Mouse (Mus musculus) megakaryocyte-erythroid progenitor cell, adult 5-6 weeks (primary cell): Measurements from ENCODE around the gene Nub1. TPM values are rescaled to one million over a fixed set of nuclear protein-coding genes. Genes with fewer than 3 reads are reported as not detected.

Experiments
- ATAC-seq: replicated peaks from 2 replicates; pipeline ENCODE4 v1.8.0; 2016; ENCODE audit warnings: mild to moderate bottlenecking, inconsistent platforms; ENCODE audit not compliant: severe bottlenecking, poor library complexity, low FRiP score, low TSS enrichment
- total RNA-seq, 2 experiments: library from RNA; stranded (forward) in 1 of 2; stranded (reverse) in 1 of 2; fragments of 200-1000, 215-1000 nt in 1 of 2; fragments of >200 nt in 1 of 2; fragmentation: Nextera tagmentation in 1 of 2; gene quantifications; 2 replicates each; pipeline ENCODE4 v1.2.3; 2014 to 2017

Gene Nub1
- total RNA-seq, 2 experiments from 2014 or later, result 22.4 to 24.3 TPM

GRCm38 (mm10) chr5:24733771-24734426, 48.6 kb downstream of the Nub1 start:
- peak; percentile 77 for ATAC-seq

GRCm38 (mm10) chr5:24737595-24737994, 52.3 kb downstream of the Nub1 start:
- no peak for ATAC-seq

GRCm38 (mm10) chr5:24738517-24738916, 53.2 kb downstream of the Nub1 start:
- no peak for ATAC-seq

- no peak for ATAC-seq
Observed at GRCm38 (mm10) chr5:24739141-24739753, 53.9 kb downstream of the Nub1 start.

GRCm38 (mm10) chr5:24741172-24741885, 56.0 kb downstream of the Nub1 start:
- no peak for ATAC-seq

- no peak for ATAC-seq
Observed at GRCm38 (mm10) chr5:24743956-24744355, 58.6 kb downstream of the Nub1 start.

GRCm38 (mm10) chr5:24747533-24747932, 62.2 kb downstream of the Nub1 start:
- no peak for ATAC-seq

- no peak for ATAC-seq
Observed at GRCm38 (mm10) chr5:24749731-24750130, 64.4 kb downstream of the Nub1 start.

GRCm38 (mm10) chr5:24750321-24751304, 65.3 kb downstream of the Nub1 start:
- peak; percentile 70 for ATAC-seq

- ATAC-seq, result peak; percentile 50
Observed at GRCm38 (mm10) chr5:24751305-24752174, 66.2 kb downstream of the Nub1 start.

- ATAC-seq, result no peak
Observed at GRCm38 (mm10) chr5:24752175-24752498, 66.8 kb downstream of the Nub1 start.

- no peak for ATAC-seq
Observed at GRCm38 (mm10) chr5:24756931-24757330, 71.6 kb downstream of the Nub1 start.

- ATAC-seq, result no peak
Observed at GRCm38 (mm10) chr5:24757816-24758215, 72.5 kb downstream of the Nub1 start, which contains the start of gene Crygn. Crygn (minus strand) TSS chr5:24758008.

Other genes starting within 250 kb of the Nub1 start
- 101 and 135 TPM in 2 replicates for gene Fastk, start 240.2 kb upstream of the Nub1 start, total RNA-seq (2014; fragmentation: Nextera tagmentation)
- 14.1 and 30.4 TPM in 2 replicates for gene Fastk, start 240.2 kb upstream of the Nub1 start, total RNA-seq (2017)
- gene Tmub1, start 237.7 kb upstream of the Nub1 start, total RNA-seq (2014; fragmentation: Nextera tagmentation), result 10.5 and 11.4 TPM in 2 replicates
- 5.6 and 6.2 TPM in 2 replicates for gene Tmub1, start 237.7 kb upstream of the Nub1 start, total RNA-seq (2017)
- 36.5 and 53.3 TPM in 2 replicates for gene Agap3, start 233.4 kb upstream of the Nub1 start, total RNA-seq (2014; fragmentation: Nextera tagmentation)
- 21.7 and 33.3 TPM in 2 replicates for gene Agap3, start 233.4 kb upstream of the Nub1 start, total RNA-seq (2017)
- not detected in 2 replicates for gene Gbx1, start 158.3 kb upstream of the Nub1 start, total RNA-seq (2014; fragmentation: Nextera tagmentation)
- not detected in 2 replicates for gene Gbx1, start 158.3 kb upstream of the Nub1 start, total RNA-seq (2017)
- gene Asb10, start 144.6 kb upstream of the Nub1 start, total RNA-seq (2014; fragmentation: Nextera tagmentation), result not detected in 2 replicates
- gene Asb10, start 144.6 kb upstream of the Nub1 start, total RNA-seq (2017), result not detected in 2 replicates
- gene 4931409K22Rik, start 128.7 kb upstream of the Nub1 start, total RNA-seq (2014; fragmentation: Nextera tagmentation), result not detected in 2 replicates
- gene 4931409K22Rik, start 128.7 kb upstream of the Nub1 start, total RNA-seq (2017), result not detected in 2 replicates
- 70.2 and 80.7 TPM in 2 replicates for gene Abcf2, start 108.1 kb upstream of the Nub1 start, total RNA-seq (2014; fragmentation: Nextera tagmentation)
- 122 and 164 TPM in 2 replicates for gene Abcf2, start 108.1 kb upstream of the Nub1 start, total RNA-seq (2017)
- 12.0 and 14.7 TPM in 2 replicates for gene Chpf2, start 98.8 kb upstream of the Nub1 start, total RNA-seq (2014; fragmentation: Nextera tagmentation)
- gene Chpf2, start 98.8 kb upstream of the Nub1 start, total RNA-seq (2017), result 14.5 and 22.5 TPM in 2 replicates
- gene Smarcd3, start 61.1 kb upstream of the Nub1 start, total RNA-seq (2014; fragmentation: Nextera tagmentation), result not detected in 2 replicates
- gene Smarcd3, start 61.1 kb upstream of the Nub1 start, total RNA-seq (2017), result not detected in 2 replicates
- gene Wdr86, start 45.2 kb downstream of the Nub1 start, total RNA-seq (2014; fragmentation: Nextera tagmentation), result 0.32 TPM in 1 of 2 replicates, not detected in the other
- gene Wdr86, start 45.2 kb downstream of the Nub1 start, total RNA-seq (2017), result 0.42 TPM in 1 of 2 replicates, not detected in the other
- not detected in 2 replicates for gene Crygn, start 72.5 kb downstream of the Nub1 start, total RNA-seq (2014; fragmentation: Nextera tagmentation)
- gene Crygn, start 72.5 kb downstream of the Nub1 start, total RNA-seq (2017), result not detected in 2 replicates
- gene Rheb, start 157.1 kb downstream of the Nub1 start, total RNA-seq (2014; fragmentation: Nextera tagmentation), result 71.1 and 91.4 TPM in 2 replicates
- 42.6 and 55.6 TPM in 2 replicates for gene Rheb, start 157.1 kb downstream of the Nub1 start, total RNA-seq (2017)